Mouse (Mus musculus) cerebellum, adult 9-10 months (tissue): Measurements from ENCODE around the gene Gm49486.

Source experiments
- DNase-seq: peaks from one replicate; pipeline ENCODE4 v3.0.0; 2022

Gm49486 gene

GRCm38 (mm10) chr15:79273020-79273419 is 43.8 kb downstream of the Gm49486 start:
- no peak for DNase-seq

GRCm38 (mm10) chr15:79277728-79278127 is 48.5 kb downstream of the Gm49486 start:
- DNase-seq, result no peak

DNA sequence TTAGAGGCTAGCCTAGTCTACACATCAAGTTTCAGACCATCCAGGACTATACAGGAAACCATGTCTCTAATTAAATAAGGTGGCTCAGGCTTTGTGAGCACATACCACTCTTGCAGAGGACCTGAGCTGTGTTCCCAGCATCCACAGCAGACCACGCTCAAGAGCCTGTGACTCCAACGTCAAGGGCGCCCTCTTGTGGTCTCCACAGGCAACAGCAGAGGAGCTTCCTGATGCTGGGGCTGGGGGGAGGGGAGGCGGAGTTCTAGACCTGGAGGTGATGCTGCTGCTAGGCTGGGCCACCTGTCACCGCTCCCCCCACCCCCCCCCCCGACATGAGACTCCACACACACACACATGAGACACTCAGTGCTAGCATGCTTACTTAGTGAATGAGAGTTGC is 51.0 kb downstream of the Gm49486 start:
- DNase-seq, result no peak

- no peak for DNase-seq
These were observed 51.7 kb downstream of the Gm49486 start for GRCm38 (mm10) chr15:79280850-79281249.

DNA sequence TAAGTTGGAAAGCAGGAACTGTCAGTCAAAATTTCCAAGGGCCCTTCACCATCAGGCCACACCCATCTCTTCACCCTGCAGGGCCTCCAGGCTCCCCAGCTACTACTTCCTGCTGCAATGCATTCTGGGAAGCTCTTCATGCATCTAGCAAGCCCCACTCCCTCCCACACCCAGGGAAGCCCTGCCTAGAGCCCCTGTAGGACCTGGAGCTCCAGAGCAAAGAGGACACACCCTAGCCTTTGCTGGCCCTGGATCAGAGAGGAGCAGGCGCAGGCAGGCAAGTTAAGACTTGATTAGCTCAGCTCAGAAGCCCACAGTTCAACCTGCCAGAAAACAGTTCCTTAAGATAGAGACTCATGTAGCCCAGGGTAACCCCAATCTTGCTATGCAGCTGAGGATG is 52.2 kb downstream of the Gm49486 start:
- DNase-seq, result no peak

DNA sequence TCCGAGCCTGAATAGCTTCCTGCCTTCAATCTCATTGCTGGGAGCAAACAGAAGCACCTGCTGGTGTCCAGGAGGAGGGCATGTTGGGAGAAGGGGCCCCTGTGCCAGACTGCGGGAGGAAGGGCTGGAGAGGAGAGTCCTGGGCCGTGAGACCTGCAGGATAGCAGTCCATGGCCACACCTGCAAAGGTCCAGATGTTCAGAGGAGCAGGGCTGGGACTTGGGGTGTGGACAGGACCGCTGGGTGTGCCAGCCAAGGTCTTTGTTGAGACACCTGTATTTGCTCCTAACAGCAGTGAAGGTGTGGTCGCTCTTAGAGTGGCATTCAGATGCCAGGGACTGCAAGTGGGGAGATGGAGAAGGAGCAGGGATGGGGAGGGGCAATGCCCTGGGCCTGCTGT is 53.2 kb downstream of the Gm49486 start:
- DNase-seq, result no peak

DNA sequence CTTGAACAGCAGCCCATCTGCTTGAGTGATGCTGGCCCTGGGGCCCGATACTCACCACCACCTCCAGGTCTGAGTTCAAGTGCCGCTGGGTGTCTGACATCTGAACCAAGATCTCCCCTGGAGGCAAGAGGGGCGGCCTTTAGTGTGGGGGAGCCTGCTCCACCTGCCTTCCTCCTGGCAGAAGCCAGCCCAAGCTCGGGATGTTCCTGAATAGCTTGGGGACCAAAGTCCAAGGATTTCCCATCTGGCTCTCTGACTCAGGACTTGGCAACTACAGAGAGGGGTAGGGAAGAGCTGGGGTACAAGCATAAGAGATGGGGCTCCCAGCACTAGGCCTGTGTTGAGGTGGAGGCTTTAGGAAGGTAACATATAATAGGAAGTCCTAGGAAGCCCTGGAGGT is 54.2 kb downstream of the Gm49486 start:
- no peak for DNase-seq

DNA sequence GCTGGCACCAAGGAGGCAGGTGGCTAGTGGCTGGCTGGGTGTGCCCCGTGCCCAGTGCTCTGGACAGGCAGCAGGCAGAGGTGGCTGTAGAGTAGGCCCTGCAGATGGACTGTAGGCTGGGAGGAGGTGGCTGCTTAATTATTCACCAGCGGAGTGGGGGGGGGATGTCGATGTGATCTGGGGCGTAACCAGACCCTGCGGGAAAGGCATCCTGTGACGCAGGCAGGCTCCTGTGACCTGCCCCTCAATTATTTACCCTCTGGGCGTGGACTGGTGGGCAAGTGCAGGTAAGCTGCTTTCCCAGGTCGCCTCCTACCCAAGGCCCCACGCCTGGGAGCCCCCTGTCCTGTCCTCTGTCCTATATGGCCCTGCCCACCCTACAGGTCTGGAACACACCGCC is 56.2 kb downstream of the Gm49486 start, which contains the start of gene Baiap2l2:
Gene Baiap2l2, minus strand, starts transcription at position 139 of the 400 bp plus-strand sequence.
- DNase-seq, result no peak

DNA sequence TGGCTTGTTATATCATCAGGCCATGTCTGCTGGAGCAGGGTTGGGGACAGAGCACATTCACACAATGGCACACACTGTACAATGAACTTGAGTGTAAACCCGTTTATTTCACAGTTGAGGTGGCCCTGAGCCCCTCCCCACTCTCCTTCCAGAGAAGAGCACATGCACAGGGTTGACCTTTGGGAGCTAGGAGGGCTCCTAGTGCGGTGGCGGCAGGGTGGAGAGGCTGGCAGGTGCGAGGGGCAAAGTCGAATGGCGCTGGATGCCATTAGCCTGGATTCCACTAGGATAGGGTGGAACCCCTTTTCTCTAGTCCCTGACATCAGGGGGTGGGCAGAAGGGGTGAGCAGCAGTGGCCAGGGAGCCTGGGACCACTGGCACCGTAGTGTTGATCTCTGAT is 57.0 kb downstream of the Gm49486 start:
- no peak for DNase-seq

- no peak for DNase-seq
These were observed 57.9 kb downstream of the Gm49486 start for GRCm38 (mm10) chr15:79287091-79287490.

DNA sequence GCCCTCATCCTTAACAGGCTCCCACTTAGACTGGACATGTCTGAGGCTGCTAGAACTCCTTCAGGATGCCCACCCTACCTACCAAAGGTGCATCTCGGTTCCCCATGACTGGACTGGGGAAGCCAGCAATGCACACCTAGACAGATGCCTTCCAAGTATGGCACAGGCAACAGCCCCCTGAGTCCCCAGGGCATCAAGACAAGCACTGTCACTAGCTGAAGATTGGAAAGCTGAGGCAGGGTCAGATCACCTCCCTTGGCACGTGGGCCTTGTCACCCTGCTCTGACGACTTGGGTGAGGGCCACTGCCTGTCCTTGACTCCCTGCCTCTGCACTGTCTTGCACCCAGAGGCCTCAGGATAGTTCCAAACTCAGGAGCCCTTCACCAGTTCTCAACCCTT is 59.2 kb downstream of the Gm49486 start:
- DNase-seq, result no peak

GRCm38 (mm10) chr15:79289441-79289840 is 60.2 kb downstream of the Gm49486 start:
- DNase-seq, result no peak

GRCm38 (mm10) chr15:79290340-79290739 is 61.1 kb downstream of the Gm49486 start:
- DNase-seq, result no peak

DNA sequence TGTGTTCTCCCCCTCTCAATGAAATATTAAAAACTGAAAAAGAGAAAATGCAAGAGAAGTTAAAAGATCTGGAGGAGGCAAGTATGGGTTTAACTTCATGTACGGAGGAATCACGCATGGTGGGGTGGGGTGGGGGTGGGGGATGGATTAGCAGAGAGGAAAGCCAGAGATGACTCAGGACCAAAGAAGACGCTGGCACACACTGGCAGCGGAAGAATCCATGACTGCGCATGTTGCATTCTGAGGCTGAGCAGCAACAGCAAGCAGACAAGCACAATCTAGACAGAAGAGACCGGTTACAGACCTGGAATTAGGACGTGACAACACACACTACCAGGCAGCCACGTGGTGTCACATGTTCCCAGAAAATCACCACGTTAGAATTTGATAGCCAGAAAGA is 63.6 kb downstream of the Gm49486 start:
- no peak for DNase-seq

DNA sequence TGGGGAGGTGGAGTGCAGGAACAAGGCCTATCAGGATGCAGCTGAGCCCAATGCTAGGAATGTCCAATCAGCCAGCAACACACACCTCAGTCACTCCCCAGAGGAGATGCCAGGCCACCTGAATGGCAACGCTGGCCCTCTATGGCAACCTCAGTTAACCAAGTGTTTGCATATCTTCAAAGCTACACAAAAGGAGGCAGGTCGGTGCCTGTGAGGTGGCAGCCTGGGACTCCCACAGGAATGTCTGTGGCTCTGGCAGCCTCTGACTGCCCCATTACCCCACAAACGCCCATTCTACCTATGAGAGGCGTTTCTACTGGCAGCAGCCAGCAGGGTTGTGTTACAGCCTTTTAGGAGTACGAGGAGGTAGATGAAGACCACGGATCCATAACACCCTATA is 69.4 kb downstream of the Gm49486 start:
- DNase-seq, result no peak

DNA sequence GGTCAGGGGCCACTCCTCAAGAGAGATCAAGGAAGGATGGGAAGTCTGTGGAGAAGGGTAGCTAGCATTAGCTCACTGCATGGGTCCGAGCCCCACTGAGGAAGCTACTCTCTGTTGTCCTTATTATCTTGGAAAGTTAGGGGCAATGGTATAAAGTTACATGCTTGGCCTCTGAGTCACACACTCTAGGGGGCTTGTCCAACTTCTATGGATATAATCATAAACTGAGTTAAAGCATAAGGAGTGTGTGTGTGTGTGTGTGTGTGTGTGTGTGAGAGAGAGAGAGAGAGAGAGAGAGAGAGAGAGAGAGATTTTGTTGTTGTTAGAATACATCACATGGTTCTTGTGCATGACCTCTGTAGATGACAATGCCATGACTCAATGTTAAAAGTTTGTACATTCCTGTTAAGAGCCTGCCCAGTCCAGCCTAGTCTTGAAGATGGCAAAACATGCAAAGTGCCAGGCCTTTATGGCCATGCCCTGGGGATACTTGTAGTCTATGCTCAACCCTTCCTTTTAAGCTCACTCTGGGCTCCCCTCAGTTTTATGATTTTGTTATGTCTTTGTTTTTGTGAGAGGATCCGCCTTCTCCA is 70.5 kb downstream of the Gm49486 start:
- no peak for DNase-seq

- DNase-seq, result no peak
These were observed 74.5 kb downstream of the Gm49486 start for GRCm38 (mm10) chr15:79303725-79304124.

DNA sequence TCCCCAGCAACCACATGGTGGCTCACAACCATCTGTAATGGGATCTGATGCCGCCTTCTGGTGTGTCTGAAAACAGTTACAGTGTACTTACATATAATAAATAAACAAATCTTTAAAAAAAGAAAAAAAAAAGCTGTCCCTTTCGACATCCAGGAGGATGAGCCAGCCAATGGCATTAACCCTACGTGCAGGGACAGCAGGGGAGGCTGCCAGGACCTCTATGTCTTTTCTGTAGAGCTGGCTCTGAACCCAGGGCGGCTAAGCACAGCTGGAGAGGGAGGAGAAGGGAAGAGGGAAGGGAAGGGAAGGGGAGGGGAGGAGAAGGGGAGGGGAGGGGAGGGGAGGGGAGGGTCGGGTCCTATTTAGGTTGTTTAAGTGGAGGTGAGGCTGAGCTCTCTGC is 75.6 kb downstream of the Gm49486 start:
- DNase-seq, result no peak

GRCm38 (mm10) chr15:79306043-79306637 is 76.9 kb downstream of the Gm49486 start:
- DNase-seq, result no peak
